Mouse (Mus musculus) cerebellum, adult (tissue): ENCODE data around the gene Gm11939.
"Not testable (repeated sequence)": the region's sequence is repeated elsewhere in the genome, so short reads cannot be mapped to it uniquely, and the experiment has no call there.

Experiments
- ATAC-seq: cut with Nextera tagmentation; 2 replicates; pipeline ENCODE4 v1.9.2; 2017; ENCODE audit warnings: mild to moderate bottlenecking, moderate library complexity, mixed read lengths; ENCODE audit not compliant: insufficient number of reproducible peaks, low FRiP score, low TSS enrichment

The Gm11939 gene

GRCm38 (mm10) chr11:99559366-99559765, at the start of gene Gm11939:
Gene Gm11939 (minus strand): TSS chr11:99559466.
- no peak for ATAC-seq

DNA sequence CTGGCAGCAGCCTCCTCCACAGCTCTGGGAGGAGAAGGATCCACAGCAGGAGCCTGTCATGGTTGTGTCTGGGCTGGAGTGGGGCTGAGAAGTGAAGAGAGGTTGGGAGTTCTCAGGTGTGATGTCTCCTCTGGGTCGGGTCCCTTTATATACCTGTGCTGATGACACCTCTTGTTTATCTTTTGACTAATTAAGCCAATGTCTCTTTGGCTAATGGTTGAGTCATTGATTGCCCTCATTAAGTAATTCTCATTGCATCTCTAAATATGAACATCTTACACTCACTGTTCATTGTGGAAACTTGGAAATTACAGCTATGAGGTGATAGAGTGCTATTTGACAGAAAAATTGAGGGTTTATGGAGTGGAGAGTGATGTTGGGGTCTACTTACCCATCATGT, 43.9 kb upstream of the Gm11939 start, which contains the start of gene Gm11938:
Gm11938 (minus strand) TSS at position 101 of the 400 bp plus-strand sequence.
- not testable (repeated sequence) for ATAC-seq

- ATAC-seq = not testable (repeated sequence)
These were observed 38.5 kb upstream of the Gm11939 start, which contains the start of gene Krtap9-3 for GRCm38 (mm10) chr11:99597742-99598141. Gene Krtap9-3 (minus strand): TSS chr11:99598105.

DNA sequence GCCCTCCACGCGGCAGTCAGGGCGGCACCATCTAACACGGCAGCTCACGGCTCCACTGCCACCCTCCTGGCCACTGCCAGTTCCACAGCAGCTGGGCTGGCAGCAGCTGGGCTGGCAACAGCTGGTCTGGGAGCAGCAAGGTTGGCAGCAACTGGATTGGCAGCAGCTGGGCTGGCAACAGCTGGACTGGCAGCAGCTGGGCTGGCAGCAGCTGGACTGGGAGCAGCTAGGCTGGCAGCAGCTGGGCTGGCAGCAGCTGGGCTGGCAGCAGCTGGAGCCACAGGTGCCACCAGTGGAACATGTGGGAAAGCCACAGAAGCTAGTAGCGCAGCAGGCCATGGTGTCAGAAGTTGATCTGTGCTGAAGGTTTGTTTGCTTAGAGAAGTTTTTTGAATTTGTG, 31.7 kb upstream of the Gm11939 start, which contains the start of gene Krtap1-3:
Krtap1-3 (minus strand) TSS at position 359 of the 400 bp plus-strand sequence.
- no peak for ATAC-seq

GRCm38 (mm10) chr11:99585096-99585495, 25.8 kb upstream of the Gm11939 start:
- ATAC-seq = no peak

- no peak for ATAC-seq
These were observed 24.0 kb upstream of the Gm11939 start, which contains the start of gene Krtap1-4 for GRCm38 (mm10) chr11:99583245-99583704. Gene Krtap1-4 (minus strand): TSS chr11:99583654.

DNA sequence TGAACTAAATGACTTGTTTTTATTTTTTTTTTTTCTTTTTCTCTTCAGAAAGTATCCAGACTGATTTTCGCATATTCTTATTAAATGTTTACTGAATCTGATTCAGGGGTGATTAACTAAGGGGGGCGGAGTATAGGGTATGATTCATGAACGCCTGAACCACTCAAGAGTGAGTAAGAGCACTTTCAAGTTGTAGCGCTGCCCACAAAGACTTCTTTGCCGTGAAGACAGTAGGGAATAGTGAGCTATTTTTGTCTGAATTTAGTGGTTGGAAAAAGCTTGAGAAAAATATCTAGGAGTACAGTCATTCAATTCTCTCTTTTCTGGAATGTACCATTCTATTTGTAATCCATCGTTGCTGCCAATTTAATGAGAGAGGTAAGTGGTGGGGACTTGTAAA, 22.3 kb upstream of the Gm11939 start:
- ATAC-seq = no peak

DNA sequence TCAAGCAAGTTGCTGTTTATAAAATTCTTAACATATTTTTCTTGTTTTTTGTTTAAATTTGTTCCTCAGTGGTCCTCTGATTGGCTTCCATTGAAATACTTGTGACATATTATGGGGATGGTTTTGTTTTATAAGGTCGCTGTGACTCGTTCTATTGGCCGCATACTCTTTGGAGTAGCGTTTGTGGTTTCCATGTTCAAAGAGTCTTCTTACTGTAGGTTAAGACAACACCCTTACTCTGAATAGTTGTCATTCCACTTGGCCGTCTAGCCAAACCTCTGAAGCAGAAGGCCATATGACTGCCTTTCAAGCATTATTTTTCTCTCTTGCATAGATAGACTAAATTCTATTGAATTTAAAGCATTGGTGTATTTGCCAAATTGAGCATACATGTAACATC, 21.8 kb upstream of the Gm11939 start:
- no peak for ATAC-seq

GRCm38 (mm10) chr11:99580636-99581035, 21.4 kb upstream of the Gm11939 start, which contains the start of gene Krtap1-5:
Gene Krtap1-5 (minus strand): TSS chr11:99581016.
- ATAC-seq = no peak

DNA sequence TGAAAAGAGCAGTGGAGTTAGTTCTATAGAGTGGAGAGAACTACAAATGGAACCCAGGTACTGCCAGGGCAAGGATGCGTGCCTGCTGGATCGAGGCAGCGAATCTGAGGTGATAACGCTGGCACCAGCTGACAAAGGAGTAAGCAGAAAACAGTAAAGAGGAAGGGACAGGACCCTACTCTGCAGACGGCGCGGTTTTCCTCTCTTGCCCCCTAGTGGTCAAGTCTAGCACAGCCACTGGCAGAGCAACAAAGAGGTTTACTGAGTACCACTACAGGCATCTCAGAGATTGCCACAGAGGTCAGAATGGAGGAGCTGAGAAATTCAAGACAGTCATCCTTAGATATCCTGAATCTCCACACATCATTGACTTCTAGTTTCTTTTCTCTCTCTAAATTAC, 14.8 kb upstream of the Gm11939 start:
- no peak; the same call in 1 of the 2 replicates for ATAC-seq

GRCm38 (mm10) chr11:99573164-99573563, 13.9 kb upstream of the Gm11939 start:
- ATAC-seq = no peak

DNA sequence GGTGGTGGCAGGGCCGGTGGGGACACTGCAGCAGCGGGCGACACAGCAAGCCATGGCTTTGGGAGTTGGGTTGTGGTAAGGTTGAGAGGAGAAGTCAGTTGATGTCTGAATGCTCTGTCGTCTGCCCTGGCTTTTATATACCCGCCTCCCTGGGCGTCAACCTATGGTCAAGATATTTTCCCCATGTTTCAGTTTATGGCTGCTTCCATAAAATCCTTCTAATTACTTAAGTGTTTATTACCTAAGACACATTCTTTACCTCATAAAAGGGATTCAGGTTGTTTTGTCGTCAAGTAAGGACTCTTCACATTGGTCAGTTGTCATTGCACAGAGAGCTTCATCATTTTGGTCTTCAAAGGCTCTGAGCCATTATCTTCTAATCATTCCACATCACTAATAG, 7.3 kb upstream of the Gm11939 start, which contains the start of gene Krtap3-1:
Krtap3-1 (minus strand) TSS at position 101 of the 400 bp plus-strand sequence.
- no peak for ATAC-seq

- ATAC-seq = no peak
These were observed 3.3 kb upstream of the Gm11939 start for GRCm38 (mm10) chr11:99562580-99562979.

- ATAC-seq = no peak
These were observed 1.1 kb downstream of the Gm11939 start for GRCm38 (mm10) chr11:99557976-99558745.

- ATAC-seq = no peak
These were observed 2.5 kb downstream of the Gm11939 start, which contains the start of gene Krtap3-2 for GRCm38 (mm10) chr11:99556753-99557152. Gene Krtap3-2 (minus strand): TSS chr11:99556853.

DNA sequence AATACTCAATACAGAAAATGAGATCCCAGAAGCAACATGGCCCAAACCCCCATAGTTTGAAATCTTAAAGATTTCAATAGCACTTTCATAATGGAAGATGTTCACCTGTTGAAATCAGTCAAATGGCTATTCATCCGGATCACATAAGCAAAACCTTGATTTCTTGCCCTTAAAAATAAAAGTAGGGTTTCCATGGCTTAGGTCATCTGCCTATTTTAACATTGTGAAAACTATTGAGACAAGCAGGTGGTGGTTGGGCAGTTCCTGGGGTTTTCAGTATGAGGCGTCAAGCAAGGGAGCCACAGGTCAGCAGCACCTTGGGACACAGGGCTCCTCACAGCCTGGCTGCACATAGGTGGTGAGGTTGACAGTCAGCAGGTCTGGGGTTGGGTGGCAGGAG, 3.1 kb downstream of the Gm11939 start:
- ATAC-seq = no peak

DNA sequence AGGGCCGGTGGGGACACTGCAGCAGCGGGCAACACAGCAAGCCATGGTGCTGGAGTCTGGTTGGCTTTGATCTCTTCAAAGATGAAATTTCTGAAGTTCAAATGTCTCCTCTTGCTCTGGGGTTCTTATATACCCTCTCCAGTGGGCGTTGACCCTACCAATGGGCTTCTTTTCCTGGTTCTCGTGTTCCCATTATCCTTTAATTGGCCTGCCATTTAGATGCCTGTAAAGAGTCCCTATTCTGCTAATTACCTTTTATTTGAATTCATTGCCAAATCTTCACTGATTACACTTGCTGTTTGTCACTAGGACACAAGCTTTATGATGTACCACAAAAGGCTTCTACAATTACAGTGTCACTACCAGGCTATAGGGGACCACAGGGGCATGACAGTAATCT, 8.5 kb downstream of the Gm11939 start, which contains the start of gene Krtap3-3:
Krtap3-3 (minus strand) TSS at position 101 of the 400 bp plus-strand sequence.
- no peak for ATAC-seq

DNA sequence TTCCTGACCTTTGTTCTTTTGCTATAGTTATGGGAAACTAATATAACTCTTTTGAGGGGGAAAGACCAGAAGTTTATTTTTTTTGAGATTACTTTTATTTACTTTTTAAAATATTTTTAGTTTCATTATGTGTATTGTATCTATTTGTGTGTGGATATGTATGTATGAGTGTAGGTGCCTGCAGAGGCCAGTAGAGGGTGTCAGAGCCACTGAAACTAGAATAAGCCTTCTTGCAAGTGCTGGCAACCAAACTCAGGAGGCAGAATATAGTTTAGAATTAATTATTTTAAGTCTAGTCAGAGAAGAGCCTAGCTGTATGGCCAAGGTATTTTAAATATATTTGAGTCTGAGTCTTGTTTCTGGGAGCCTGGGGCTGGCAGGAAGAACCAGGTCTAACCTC, 11.4 kb downstream of the Gm11939 start:
- no peak for ATAC-seq

DNA sequence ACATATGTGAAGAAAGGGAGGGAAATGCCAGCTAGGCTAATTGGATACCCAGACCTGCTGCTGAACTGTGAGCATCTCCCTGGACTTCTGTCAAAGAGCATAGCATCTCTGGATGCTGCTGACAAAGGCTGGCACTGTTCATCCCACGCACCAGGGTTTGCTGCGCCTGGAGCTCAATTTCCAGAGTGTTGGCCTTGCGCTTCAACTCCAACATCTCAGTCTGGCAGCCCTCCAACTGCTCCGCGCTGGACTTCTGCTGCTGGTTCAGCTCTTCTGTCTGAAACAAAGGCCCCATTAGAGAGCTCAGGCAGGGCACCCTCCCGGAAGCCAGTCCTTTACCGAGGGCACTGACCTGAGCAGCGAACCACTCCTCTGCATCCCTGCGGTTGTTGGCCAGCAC, 19.5 kb downstream of the Gm11939 start:
- ATAC-seq = no peak

DNA sequence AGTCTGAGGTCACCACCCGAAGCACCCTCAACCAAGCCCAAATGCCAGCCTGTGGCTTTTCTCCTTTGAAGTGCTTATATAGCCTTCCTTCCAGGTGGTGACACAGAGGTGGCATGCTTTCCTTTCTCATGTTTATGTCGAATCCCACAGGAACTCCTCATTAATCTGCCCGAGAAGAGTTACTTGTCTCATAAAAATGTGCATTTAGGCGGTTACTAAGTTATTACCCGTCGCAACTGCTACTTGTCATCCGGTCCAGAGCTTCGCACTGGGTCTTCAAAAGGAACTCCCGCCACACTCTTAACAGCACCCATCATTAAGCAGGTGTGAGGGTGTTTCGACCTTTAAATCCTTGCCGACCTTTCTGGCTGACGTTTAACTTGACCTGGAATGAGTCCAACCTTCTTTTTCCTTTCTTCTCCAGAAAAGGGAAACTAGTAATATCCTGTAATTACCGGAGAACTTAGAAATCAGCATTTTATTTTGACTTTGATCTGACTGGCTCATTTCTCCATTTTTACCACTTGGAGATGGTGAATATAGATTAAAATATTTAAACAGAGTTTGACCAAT, 37.9 kb downstream of the Gm11939 start, which contains the start of gene Krt39:
Krt39 (minus strand) TSS at position 51 of the 573 bp plus-strand sequence.
- ATAC-seq = no peak

DNA sequence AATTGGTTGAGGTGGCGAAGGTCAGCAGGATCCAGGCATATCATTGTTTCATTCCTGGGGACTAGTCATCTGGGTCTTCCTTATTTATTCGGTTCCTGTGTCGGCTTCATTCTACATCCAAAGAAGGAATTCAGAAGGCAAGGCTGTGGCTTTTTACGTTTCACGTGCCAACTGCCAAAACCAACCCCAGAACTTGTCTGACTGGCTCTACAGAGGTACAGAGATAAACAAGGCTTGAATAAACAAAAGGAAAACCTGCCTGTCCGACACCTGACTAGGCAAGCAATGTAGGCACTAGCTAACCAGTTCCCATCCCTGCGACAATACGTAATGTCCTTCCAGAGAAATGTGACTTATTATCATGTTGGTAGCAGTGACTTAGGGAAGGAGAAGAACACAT, 45.2 kb downstream of the Gm11939 start:
- no peak for ATAC-seq
